Mouse (Mus musculus) ES-E14 (cell line): Measurements from ENCODE around the gene Gm5414. TPM values are rescaled to one million over a fixed set of nuclear protein-coding genes. Genes with fewer than 3 reads are reported as not detected.

Experiments
- DNase-seq: peaks from one replicate; pipeline ENCODE4 v3.0.0-alpha.2; 2013; ENCODE audit warnings: low read depth, low spot score
- H3K27ac ChIP-seq: 2 replicates; pipeline ENCODE4 v1.5.1; 2012; ENCODE audit warnings: low read depth, mild to moderate bottlenecking, low read length, moderate library complexity, mixed read lengths; ENCODE audit not compliant: poor library complexity, insufficient read depth, severe bottlenecking
- H3K36me3 ChIP-seq: 2 replicates; pipeline ENCODE4 v1.6.1; 2012; ENCODE audit warnings: mild to moderate bottlenecking, low read length, moderate library complexity, mixed read lengths; ENCODE audit not compliant: control insufficient read depth, poor library complexity, insufficient read depth, severe bottlenecking
- H3K4me1 ChIP-seq, 2 experiments: fragments of 150-350 bp in 1 of 2; sonication (generic) in 1 of 2; 2 replicates each; pipeline ENCODE4 v1.6.1; 2012; ENCODE audit warnings: low read length in 2 of 2, mild to moderate bottlenecking in 1 of 2, mixed read lengths in 1 of 2; ENCODE audit not compliant: control insufficient read depth in 2 of 2, insufficient read depth in 2 of 2, poor library complexity in 1 of 2
- H3K4me3 ChIP-seq, 2 experiments: fragments of 150-350 bp in 1 of 2; sonication (generic) in 1 of 2; 2 replicates each; pipeline ENCODE4 v1.5.1; 2012; ENCODE audit warnings: low read length in 2 of 2, low read depth in 1 of 2, mild to moderate bottlenecking in 1 of 2, mixed read lengths in 1 of 2; ENCODE audit not compliant: insufficient read depth in 1 of 2, poor library complexity in 1 of 2, severe bottlenecking in 1 of 2
- H3K9ac ChIP-seq: 2 replicates; pipeline ENCODE4 v1.6.1; 2012; ENCODE audit warnings: low read depth, mild to moderate bottlenecking, low read length, mixed read lengths; ENCODE audit not compliant: poor library complexity, insufficient read depth, severe bottlenecking
- H3K9me3 ChIP-seq: fragments of 150-350 bp; sonication (generic); 2 replicates; pipeline ENCODE4 v1.6.1; 2012; ENCODE audit warnings: low read depth, mild to moderate bottlenecking, low read length; ENCODE audit not compliant: control insufficient read depth, insufficient read depth
- CHD2 ChIP-seq: IDR thresholded peaks from 2 replicates; pipeline ENCODE4 v1.6.1; 2014; ENCODE audit warnings: mild to moderate bottlenecking, low read depth, low read length, inconsistent platforms
- HCFC1 ChIP-seq: IDR thresholded peaks from 2 replicates; pipeline ENCODE4 v1.6.1; 2012; ENCODE audit warnings: low read length, inconsistent platforms, borderline replicate concordance; ENCODE audit not compliant: insufficient read depth
- MAFK ChIP-seq: IDR thresholded peaks from 2 replicates; pipeline ENCODE4 v1.6.1; 2014; ENCODE audit warnings: mild to moderate bottlenecking, low read depth, low read length, inconsistent platforms; ENCODE audit not compliant: insufficient read depth
- ZC3H11A ChIP-seq: IDR thresholded peaks from 2 replicates; pipeline ENCODE4 v1.6.1; 2012; ENCODE audit warnings: low read depth, mild to moderate bottlenecking, inconsistent platforms, low read length, borderline replicate concordance
- ZNF384 ChIP-seq: IDR thresholded peaks from 2 replicates; pipeline ENCODE4 v1.6.1; 2012; ENCODE audit warnings: low read depth, low read length, inconsistent platforms
- in situ Hi-C, 2 experiments: fragments of 600-800 bp; cut with MboI; formaldehyde crosslinking; loops; one replicate each; pipeline ENCODE4 v1.15.1; 2025; ENCODE audit warnings: low sequenced_read_pairs in 2 of 2, inconsistent platforms in 1 of 2; ENCODE audit not compliant: unreplicated experiment in 2 of 2
- total RNA-seq: library from RNA; depleted of rRNA; stranded (reverse); fragments of 300-350 nt; gene quantifications from 2 replicates; pipeline ENCODE4 v1.2.3, GENCODE M21; 2012; rRNA removed

Gm5414 gene
- not detected in 2 replicates for total RNA-seq

DNA sequence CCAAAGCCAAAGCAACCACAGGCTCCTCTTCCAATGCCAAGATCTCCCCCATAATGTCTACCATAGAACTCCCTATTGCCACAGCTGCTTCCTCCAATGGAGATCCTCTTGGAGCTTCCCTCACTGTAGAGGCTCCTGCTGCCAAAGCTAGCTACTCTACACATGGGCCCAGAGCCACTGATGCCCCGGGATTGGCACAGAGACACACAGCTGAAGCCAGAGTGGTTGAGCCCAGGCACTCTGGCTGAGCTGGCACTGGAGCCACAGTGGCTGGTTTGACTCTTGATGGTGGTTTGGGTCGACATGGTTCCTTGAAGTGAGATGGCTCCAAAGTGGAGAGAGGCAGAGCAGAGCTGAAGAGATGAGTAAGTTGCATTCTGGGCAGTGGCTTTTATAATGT lies at the start of gene Gm5414:
TSS of gene Gm5414 (minus strand) at position 305 of the 400 bp plus-strand sequence.
- H3K4me3 ChIP-seq = no peak within 1 kb of the TSS
- H3K4me1 ChIP-seq = no peaks in the 10 kb centered on the region
- H3K9me3 ChIP-seq = no peaks in the 10 kb centered on the region
- TF ChIP-seq ZC3H11A (no peak), HCFC1 (no peak), MAFK (no peak), ZNF384 (no peak), CHD2 (no peak)
- H3K27ac ChIP-seq = no peak within 1 kb of the TSS
- no peak within 1 kb of the TSS for H3K9ac ChIP-seq
- in situ Hi-C loops = no loop called here
- no peaks in the 10 kb centered on the region for H3K36me3 ChIP-seq
- DNase-seq = no peak

DNA sequence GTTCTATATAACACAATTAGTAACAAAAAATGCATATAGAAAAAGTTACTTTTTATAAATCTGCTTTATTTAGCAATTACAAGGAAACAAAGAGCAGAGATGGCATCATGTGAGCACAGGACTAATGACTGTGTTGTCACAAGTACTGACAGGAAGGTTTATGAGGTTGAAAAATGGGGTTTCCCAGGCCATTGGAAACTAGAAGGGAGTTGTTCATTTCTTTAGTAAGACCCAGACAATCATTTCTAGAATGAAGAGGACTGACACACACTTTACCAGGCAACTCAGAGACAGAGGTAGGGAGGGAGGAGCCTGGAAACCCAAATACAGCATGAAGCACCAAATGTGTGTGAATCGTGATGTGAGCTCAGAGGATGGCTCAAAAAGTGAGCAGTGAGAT lies 48.0 kb upstream of the Gm5414 start:
- TF ChIP-seq HCFC1 (no peak), CHD2 (no peak), MAFK (no peak), ZC3H11A (no peak), ZNF384 (no peak)
- Histone ChIP-seq H3K4me3 (no peak overlapping the region), H3K4me1 (no peaks in the 10 kb centered on the region), H3K9ac (no peak overlapping the region), H3K36me3 (no peaks in the 10 kb centered on the region), H3K27ac (no peak overlapping the region), H3K9me3 (no peaks in the 10 kb centered on the region)
- no peak for DNase-seq
- in situ Hi-C loops = no loop called here

DNA sequence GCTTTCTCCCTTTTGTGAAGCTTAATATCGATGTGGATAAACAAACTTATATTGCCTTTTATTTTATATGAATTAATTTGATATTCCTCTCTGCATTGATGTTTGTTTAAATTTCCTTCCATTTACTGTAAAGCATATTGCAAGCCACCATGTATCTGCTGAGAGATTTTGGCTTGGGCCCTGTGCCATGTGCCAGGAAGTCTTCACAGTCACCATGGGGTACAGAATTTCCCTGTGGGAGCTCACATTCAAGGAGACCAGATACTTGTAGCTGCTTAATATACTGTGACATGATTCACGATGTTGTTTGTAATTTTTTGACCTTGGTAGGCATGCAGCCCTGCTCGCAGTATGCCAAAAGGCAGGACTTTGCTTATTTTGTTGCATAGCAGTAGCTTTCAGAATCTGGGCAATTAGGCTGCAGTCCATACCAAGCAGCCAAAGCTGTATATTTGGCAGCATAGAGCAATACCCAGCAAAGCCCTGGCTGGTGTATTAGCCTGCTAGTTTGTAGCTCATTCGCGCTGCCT lies 24.8 kb upstream of the Gm5414 start:
- no peak overlapping the region for H3K9ac ChIP-seq
- H3K27ac ChIP-seq = no peak overlapping the region
- no peaks in the 10 kb centered on the region for H3K36me3 ChIP-seq
- no peak for DNase-seq
- no peak for TF ChIP-seq HCFC1
- no peak for TF ChIP-seq ZC3H11A
- TF ChIP-seq ZNF384 = no peak
- no peak for TF ChIP-seq CHD2
- TF ChIP-seq MAFK = no peak
- H3K4me3 ChIP-seq = no peak overlapping the region
- H3K9me3 ChIP-seq = no peaks in the 10 kb centered on the region
- H3K4me1 ChIP-seq = no peaks in the 10 kb centered on the region
- in situ Hi-C loops = no loop called here

DNA sequence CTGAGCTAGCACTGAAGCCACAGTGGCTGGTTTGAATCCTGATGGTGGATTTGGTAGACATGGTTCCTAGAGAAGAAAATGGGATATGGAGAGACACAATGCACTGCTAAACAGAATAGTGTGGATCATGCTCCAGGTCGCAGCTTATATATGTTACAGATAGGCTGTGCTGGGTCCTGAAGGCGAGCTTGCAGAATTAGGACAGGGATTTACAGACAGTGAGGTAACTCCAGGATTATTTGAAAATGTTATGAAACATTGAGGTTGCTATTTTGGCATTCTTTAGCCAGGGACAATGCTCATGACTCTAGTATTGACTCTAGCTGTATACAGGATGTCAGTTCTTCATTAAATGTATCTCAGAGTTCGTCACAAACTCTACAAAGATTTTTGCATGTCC lies 19.3 kb upstream of the Gm5414 start, which contains the start of gene Gm5478:
TSS of gene Gm5478 (minus strand) at position 101 of the 400 bp plus-strand sequence.
- Histone ChIP-seq H3K4me1 (no peaks in the 10 kb centered on the region), H3K4me3 (no peak within 1 kb of the TSS), H3K9ac (no peak within 1 kb of the TSS), H3K36me3 (no peaks in the 10 kb centered on the region), H3K9me3 (no peaks in the 10 kb centered on the region), H3K27ac (no peak within 1 kb of the TSS)
- no peak for DNase-seq
- no peak for TF ChIP-seq ZNF384
- no peak for TF ChIP-seq ZC3H11A
- TF ChIP-seq MAFK = no peak
- no peak for TF ChIP-seq CHD2
- no peak for TF ChIP-seq HCFC1
- in situ Hi-C loops = no loop called here

DNA sequence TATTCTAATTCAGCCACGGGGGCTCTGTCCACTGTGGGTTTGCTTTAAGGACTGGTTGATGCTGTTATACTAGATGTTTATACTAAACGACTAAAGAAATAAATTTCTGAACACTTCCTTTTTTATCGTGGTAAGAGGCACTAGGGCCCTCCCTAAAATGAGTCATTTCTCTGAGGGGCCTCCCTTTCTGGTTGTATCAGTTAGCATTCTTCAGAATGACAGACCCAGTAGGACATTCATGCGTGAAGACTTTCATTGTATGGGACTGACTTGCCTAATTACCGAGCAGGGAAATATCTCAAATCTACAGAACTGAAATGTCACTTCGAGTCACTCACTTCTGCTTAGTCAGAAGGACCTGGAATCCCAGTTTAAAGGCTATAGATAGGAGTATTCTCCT lies 28.9 kb downstream of the Gm5414 start:
- Histone ChIP-seq H3K36me3 (no peaks in the 10 kb centered on the region), H3K27ac (no peak overlapping the region), H3K4me1 (no peaks in the 10 kb centered on the region), H3K9me3 (no peaks in the 10 kb centered on the region), H3K9ac (no peak overlapping the region), H3K4me3 (no peak overlapping the region)
- in situ Hi-C loops = no loop called here
- DNase-seq = no peak
- no peak for TF ChIP-seq CHD2
- TF ChIP-seq MAFK = no peak
- no peak for TF ChIP-seq ZC3H11A
